Mouse (Mus musculus) thymus, postnatal 0 days (tissue): ENCODE data around the gene Fat3. TPM values are rescaled to one million over a fixed set of nuclear protein-coding genes. Genes with fewer than 3 reads are reported as not detected.

Experiments
- DNase-seq: peaks from one replicate; pipeline ENCODE4 v3.0.0-alpha.2; 2015; ENCODE audit warnings: low spot score
- polyA plus RNA-seq: library from polyadenylated mRNA; unstranded; fragments of >200 nt; fragmentation: Nextera tagmentation; extraction: Ambion mirVana; gene quantifications from 2 replicates; pipeline ENCODE4 v1.2.1, GENCODE M21; 2015

Fat3 gene
- polyA plus RNA-seq, 1 experiment from 2014 or later = 0.30 TPM

DNA sequence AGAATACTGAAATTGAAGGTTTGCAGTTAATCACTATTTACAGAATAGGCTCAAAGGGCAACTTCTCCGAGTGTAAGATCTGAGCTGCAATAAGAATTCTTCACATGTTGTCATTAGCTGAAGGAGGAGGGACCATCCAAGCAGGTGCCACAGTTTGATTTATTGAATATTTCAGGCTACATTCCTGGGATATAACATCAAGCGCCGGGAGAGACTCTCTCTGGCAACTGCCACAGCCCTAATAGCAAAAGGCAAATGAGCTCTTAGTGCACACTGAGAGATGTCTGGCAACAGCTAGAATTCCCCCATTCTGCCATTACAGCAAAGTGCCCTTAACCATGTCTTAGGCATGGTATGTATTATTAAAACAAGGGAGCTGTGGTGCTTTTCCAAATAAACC is 61.1 kb downstream of the Fat3 start:
- no peak for DNase-seq

DNA sequence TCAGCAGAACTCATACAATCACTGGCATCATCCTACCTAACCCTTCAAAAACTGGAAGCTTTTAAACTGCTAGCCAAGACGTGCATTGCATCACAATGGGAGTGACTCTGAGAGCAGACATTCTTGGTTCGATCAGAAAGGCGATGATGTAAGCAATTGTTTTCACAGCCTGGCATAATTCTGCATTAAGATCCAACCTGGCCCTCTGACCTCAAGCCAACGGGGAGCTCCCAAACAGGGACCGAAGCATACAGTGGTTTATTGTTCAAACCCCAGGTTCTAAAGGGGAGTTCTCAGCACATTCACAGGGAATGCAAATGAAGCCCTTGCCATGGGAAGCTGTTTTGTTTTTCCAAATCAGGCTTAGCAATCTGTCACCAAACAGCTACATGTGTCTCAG is 63.3 kb downstream of the Fat3 start:
- no peak for DNase-seq

DNA sequence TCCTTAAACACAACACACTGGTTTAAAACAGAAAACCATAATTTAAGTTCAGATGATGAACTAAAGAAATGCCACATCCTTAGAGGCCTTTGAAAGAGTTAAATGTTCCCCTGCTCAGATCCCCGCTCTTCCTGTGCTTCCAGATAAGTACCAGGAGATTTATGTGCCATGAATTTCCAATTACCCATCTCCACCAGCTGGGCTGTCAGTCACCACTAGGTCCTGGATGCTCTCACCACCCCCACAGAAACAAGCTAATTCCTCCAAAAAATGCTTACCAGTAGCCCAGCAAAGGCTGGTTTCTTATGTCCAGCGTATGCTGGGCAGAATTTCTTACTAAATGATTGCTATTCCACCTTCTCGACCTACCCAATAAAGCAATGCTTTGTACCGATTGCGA is 72.5 kb downstream of the Fat3 start:
- DNase-seq = no peak

DNA sequence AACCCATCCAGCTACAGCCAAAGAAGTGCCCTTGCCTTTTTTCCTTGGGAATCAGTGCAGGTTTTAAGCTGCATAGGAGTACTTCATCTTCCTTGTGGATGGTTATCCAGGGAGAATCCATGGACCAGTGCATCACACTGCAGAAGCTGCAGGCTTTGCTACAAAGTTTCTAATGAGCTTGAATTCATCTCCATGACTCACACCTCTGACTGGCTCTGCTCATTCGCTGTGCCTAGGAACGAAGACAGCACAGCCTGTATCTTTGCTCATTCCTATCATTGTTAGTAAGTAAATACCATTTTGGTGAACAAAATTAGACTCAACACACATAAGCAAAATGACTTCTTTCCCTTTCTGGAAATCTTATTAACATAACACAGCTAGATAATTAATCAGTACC is 78.4 kb downstream of the Fat3 start:
- DNase-seq = no peak

DNA sequence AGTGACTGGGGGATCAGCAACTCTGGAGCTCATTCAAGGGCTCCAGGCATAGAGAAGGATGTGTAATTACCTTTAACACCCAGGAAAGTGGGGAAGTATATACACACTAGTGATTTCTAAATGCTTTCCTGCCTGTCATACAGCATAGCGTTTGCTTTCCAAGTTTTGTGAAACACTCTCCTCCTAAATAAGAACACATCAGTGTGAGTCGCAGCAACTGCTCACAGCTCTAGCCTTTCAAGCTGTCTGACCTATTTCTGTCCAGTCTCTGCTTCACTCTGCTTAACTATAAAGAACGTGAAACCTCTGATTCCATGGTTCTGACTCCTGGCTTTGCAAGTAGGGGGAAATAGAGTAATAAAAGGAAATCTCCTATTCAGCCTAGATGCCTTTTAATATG is 98.3 kb downstream of the Fat3 start:
- DNase-seq = no peak

DNA sequence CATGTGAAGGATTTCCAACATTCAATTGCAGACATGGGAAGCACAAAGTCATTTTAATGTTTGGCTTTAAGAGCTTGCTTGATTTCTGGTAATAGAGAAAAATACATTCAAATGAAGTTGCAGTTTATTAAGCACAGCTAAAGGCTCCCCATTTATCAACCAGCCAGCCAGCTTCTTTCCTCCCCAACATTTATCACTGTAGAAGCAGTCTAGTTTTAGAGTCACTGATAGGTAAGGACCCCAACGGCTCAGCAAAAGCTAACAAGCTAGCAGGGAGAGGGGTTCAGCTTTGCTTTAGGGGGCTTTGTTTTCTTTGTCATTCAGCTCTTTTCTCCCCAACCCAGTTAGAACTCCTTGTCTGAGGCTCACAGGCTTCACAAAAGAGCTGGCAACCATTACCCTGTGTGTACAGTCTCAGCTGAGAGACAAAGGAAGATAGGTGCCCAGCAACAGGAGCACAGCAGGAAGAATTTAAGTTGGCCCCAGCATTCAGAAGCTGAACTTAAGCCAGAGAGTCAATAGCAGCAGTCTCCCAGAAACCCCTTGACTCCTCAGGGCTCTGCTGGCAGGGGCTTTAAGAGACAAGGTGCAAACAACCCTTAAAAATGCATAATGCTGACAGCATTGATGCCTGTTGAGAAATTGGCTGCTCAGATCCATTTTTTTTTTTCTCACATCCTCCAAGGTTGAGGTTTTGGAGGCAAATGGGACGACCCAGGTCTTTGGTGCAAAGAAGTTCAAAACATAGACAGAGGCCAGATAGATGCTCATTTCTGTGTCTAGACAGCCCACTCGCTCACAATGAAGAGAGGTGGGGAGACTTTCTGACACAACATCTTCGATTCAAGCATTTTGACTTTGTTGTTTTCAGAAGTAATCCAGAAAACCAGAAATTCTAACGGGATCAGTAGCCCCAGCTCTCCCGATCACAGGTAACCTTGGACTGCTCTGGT is 102.1 kb downstream of the Fat3 start:
- DNase-seq = no peak

DNA sequence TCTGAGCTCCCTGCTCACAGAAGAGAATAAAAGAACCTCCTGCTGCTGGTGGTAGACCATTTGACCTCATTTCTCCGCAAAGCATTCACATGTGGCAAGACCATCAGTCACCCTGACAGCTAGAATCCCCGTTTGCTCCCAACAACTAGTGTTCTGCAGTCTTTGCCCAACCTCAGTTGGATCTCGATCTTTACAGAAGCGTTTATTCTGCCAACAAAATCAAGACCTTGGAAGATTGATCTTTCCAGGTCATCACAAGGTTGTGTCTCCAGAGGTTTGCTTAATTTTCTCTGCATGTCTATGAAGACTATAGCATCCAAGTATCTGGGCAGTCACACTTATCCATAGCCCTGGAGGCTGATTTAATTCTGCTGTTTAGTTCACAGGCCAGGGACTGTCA is 111.9 kb downstream of the Fat3 start:
- no peak for DNase-seq

DNA sequence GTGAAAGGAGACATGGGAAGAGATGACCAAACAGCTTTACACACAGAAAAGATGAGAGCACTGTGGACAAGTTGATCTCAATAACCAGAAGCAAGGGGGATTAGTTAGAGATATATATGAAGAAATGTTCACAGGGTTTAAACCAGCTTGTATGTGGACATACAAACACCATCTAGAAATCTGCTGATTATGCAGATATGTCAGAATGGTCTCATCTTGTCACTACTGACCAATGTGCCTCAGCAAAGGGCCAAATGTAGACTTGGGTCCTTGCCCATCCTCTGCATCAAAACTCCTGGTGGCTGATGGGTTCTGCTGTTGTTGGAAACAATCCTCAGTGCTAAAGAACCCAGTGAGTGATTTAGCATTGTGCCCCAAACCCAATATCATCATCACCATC is 113.6 kb downstream of the Fat3 start:
- no peak for DNase-seq

DNA sequence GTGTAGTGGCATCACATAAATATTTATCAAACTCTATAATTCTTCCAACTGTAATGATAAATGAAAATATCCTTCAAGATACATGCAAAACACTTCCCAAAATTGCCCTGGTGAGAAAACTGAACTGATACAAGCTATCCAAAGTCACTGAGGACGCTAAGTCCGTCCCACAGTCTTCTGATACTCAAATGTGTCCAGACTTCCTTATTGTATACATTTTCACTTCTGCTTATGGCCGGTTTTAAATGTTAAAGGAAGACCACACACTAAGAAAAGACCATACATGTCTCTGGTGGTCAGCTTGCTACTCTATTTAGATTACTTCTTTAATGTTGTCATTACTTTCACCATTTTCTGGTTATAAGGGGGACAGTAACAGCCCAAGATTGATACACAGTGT is 137.4 kb downstream of the Fat3 start:
- DNase-seq = no peak

DNA sequence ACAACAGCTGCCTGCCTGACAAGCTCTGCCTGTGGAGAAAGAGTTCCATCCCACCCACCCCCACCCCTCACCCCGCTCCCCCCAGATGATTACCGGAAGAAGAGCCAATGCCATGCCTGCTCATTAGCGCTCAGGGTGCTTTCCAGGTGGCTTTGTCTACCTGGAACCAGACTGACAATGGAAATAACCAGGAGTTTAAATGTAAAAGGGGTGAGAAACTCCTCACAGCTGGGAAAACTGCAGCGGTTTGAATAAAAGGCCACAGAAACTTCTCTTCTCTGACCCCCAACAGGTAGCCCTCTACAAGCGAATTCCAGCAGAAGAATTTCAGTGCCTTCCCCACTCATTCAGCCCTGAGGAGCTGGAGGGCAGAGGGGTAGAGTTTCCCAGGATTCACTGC is 139.3 kb downstream of the Fat3 start:
- DNase-seq = no peak

DNA sequence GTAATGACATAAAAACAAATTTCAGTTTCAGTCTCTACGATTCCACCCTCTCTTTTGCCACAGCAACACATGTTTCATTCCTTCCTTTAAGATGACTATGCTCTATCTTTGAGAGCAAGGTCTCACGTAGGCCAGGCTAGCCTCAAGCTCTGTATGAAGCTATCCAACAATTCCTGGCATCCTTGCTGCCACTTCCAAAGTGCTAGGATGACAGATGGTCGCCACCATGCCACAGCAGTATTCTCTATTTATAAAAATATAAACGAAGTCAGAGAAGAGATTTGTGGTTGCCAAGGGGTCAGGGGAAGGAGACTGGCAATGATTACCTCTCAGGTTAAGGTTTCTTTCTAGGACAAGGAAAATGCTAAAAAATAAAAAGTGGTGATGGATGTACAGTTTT is 144.4 kb downstream of the Fat3 start:
- no peak for DNase-seq

DNA sequence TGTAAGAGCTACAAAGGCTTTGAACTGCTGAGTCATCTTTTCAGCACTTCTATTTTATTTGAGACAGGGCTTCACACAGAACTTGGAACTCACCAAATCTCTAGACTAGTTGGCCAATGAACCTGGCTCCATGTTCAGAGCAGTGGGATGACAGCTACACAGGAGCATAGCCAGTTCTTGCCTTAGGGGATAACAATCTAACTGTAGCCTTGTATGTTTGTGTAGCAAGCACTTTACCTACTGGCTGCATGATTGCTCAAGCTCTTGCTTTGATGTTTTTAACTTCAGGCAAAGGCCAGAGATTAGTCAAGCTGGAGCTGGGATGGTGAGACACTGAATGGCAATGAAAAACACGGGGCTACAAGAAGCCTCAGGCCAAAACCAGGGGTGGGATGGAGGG is 146.2 kb downstream of the Fat3 start:
- DNase-seq = no peak

DNA sequence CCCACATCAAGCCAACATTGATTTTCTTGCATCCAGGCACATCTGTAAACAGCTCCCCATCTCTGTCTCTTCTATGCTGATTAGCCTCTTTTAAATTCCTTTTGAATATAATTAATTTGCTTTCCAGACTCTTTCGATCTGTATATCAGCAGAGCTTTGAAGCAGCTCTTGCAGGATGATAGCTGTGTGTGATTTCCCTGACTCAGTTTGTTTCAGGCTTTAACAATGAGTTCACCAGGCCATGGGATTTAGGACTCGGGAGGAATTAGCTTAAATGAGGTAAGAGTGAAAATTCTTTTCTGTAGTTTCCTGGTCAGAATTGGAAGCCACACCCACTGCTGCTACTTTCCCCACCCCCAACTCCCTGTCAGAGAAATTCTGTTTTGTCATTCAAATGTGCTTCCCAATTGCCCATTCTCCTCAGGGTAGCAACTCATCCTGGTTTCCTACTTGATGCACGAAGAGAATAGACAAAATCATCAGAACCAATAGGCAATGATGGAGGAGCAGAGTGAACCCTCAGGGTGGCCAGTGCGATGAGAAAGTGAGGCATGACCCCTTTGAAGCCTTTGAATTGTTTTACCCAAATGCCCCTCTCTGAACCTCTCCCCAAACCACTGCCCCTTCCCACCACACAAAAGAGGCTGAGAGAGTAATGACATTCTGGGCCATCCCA is 147.9 kb downstream of the Fat3 start:
- no peak for DNase-seq

DNA sequence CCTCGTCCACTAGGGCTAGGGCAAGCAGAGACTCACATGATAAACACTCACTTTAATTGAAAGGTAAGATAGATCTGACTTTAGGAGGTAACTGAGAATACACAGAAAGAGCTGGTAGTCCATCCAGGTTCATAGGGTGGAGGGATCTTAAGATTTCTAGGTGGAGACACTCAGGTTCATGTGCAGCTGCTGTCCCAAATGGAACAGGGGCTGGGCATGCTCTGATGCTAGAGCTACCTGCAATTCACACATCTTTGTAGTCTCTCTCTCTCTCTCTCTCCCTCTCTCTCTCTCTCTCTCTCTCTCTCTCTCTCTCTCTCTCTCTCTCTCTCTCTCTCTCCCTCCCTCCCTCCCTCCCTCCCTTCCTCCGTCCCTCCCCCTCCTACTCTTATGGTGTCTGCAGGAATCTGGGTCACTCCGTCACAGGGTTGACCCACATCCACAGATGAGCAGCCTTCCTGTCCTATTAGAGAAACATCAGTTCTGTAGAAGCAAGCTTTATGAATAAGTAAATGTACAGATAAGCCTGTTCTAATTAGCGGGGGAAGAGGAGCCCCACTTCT is 148.5 kb downstream of the Fat3 start:
- DNase-seq = no peak

DNA sequence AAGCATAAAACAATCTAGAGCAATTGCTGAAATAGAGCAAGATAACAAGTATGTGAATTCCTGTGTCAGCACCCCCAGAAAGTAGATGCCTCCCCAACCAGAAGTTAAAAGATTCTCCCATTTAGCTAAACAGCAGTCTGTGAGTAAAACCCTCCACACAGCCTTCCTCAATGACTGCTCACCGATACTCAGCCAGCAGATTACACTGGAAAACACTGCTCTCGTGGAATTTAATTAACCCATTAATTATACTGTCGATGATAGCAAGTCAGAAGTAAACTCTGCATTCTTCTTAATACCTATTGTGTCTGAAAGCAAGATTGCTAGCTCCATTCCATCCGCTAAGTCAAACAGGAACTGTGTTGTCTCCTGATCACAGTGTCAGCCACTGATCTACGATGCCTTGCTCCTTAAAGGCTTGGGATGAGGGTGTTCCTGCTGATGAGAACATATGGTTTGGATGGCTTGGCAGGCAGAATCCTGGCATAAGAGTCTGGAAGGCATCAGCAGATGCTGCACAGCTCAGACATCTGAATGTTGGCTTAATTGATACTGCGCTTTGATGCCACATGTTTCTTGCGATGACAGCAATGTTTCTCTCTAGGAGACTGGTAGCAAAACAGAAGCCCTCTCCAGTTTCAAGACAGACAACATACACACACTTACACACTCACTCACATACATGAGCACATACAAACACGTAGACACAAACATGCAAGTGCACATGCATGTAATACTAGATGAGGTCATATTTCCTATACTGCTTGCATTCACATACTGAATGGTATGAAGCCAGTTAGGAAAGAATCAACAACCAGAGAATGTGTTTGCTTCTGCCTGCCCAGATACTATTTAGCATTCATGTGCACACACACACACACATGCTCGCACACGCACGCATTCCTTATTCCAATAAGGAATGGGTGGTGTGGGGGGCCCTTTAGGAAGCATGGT is 155.9 kb downstream of the Fat3 start:
- no peak for DNase-seq

DNA sequence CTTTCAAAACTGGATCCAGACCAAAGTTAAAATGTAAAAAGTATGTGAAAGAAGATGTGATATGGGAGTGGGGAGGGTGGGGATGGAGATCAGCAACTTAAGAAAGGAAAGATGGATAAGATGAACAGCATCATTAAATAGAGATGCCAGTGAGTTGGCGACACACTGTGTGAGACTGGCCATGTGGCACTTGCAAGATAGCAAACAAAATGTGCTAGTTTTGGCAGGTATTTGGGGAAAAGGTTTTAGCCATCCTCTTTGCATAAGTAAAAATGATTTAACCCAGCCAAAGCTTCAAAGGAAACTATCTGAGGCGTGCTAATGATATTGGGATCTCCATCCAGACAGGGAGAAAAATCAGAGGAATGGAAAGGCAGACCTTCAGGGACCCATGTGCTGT is 157.9 kb downstream of the Fat3 start:
- DNase-seq = no peak

DNA sequence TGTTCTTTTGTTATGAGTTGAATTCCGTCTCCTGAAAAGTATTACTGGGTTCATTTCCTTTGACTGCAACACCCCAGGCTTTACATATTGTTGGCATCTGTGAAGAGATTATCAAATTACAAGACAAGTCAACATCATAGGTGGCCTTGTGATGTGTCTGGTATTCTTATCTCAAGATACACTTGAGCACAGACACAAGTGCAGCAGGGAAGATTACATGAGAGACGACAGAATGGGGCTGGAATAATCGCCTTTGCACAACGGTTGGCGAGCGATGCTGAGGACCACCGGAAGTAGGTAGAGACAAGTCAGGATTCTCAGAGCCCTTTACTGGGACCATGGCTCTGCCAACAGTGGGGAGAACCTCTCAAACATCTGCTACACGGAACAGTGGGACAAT is 158.5 kb downstream of the Fat3 start:
- no peak for DNase-seq

DNA sequence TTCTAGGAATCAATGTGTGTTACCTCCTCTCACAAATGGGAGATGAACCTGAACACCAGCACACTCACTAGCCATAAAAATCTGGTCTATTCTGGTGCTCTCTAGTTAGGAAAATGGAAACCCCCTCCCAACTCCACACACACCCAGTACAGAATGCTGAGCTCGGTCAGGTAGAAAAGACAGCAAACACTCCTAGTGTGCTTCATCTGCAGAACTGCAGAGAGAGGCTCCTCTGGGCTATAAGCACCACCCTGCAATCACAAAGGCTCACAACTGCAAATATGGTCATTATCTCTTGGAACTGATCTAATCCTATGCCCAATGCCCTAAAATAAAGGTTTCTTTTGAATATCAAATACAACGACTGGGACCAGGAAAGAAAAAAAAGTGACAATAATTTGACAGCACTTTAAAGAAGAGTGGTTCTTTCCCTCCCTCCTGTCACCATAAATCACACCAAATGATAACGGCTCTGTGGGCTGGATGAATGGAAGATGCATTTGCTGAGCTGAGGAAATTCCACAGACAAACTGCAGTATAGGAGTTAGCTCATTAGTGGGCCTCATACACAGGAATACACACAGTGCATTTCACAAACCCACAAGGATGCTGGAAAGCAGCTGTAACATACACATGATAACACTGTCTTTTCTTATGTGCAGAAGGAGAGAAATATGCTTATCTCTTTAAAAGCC is 170.6 kb downstream of the Fat3 start:
- no peak for DNase-seq

DNA sequence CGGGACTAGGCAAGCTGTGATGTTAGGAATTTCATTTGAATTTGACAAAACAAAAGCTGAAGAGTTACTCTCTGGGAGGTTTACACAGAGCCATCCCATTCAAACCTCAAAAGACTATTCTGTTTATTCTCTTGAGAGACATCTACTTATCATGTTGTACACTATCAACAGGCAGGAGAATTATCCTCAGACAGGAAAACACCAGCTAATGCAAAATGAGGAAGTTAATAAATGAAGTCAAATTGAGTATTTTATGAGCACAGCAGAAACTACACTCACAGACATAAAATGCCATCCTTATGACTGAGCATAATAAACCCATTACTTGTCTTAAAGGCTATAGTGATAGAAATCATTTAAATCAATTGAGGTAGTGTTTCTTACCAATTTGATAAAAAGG is 182.1 kb downstream of the Fat3 start:
- no peak for DNase-seq

DNA sequence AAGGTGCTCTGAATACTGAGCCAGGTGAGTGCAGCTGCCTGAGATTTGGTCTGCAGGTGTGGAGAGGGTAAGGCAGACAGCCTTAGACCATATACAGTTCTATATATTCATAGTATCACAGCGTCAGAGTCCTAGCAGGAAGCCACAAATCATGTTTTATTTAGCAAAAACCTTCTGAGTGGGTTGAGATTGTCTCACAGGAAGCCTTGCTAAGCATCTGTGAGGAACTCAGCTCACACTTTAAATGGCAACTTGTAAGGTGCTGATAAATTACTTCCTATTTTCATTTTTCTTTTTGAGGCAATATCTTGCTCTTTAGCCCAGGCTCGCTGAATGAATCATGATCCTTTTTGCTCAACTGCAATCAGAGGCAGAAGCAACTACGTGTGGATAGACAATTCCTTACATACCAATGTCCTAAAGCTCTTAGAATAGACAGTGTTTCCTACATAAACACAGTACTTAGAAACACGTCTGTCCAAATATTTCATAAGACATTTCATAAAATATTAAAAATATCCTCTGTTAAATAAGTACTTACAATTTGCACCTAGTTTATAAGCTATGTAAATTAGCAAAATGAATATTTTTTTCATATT is 188.4 kb downstream of the Fat3 start:
- DNase-seq = no peak
